Mouse (Mus musculus): ENCODE data around the gene Casp9.

Casp9 gene

DNA sequence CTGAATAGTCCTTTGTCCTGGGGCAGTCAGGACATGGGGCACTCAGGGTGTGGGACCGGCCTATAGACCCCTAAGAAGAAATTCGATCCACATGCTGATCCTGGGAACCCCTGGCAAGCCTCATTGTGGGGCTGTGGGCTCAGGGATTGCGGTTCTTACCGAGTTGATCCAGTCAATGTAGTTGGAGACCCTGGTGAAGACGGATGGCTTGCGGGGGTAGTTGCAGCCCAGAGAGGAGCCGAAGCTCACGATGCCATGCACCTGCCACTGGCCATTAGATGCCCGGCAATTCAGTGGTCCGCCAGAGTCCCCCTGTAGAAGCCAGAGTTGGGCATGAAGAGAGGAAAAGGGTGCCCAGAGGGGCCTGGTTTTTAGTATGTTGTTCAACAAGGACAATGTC lies 24.3 kb downstream of the Casp9 start:
- DNase-seq (ENCODE audit: low read depth, low spot score), result no peak

GRCm38 (mm10) chr4:141818861-141819260 lies 25.4 kb downstream of the Casp9 start:
- DNase-seq (ENCODE audit: low read depth, low spot score), result no peak

- no peak for DNase-seq (ENCODE audit: low read depth, low spot score)
Measured at GRCm38 (mm10) chr4:141819316-141819715, 25.9 kb downstream of the Casp9 start.

GRCm38 (mm10) chr4:141821178-141821577 lies 27.8 kb downstream of the Casp9 start:
- DNase-seq (ENCODE audit: low read depth, low spot score), result no peak

DNA sequence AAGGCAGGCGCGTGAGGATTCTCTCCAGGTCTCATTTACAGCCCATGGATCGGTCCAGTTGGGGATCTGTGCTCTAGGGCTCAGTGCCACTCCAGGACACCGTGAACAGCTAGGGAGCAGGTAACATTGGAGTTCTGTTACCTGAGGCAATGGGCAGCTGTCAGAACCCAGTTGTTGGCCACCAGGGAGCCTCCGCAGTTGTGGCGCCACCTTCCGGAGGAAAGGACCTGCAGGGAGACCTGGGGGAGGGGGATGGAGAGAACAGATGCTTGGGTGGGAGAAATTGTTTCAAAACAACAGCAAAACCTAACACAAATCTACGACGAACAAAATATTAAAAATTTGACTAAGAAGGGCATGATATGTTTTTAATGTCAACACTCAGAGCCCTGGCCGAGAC lies 28.7 kb downstream of the Casp9 start:
- DNase-seq (ENCODE audit: low read depth, low spot score), result no peak

DNA sequence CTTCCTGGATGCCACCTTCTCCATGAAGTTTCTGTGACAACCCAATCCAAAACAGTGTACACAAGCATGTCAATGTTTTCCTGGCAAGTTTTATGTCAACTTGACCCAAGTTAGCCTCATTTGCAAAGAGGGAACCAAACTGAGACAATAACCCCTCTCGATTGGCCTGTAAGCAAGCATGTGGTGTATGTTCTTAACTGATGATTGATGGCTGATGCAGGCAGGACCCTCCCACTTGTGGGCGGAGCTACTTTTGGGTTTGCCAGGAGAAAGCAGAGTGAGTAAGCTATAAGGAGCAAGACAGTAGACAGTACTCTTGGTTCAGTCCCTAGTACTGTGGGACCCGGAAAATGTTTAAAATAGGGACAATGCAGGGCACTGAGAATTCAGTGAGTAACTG lies 29.6 kb downstream of the Casp9 start:
- DNase-seq (ENCODE audit: low read depth, low spot score), result no peak

GRCm38 (mm10) chr4:141826060-141826459 lies 32.6 kb downstream of the Casp9 start, which contains the start of gene Cela2a:
Gene Cela2a (minus strand): TSS chr4:141826160.
- no peak for DNase-seq (ENCODE audit: low read depth, low spot score)

DNA sequence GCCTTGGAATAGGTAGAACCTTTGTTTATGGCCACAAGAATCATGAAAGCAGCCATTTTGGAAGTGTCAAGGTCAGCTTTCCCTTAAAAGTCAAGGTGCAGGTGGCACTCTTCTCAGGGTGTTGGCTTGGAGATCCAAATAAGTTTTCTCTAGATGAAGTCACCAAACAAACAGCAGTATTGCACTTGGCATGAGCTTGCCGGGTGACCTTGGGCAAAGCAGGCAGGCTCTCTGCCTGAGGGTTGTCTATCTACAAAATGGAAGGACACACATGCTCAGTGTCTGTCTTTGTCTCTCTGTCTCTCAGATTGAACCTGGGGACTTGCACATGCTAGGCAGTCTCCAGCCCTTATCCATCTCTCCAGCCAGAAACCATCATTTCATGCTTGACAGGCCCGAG lies 34.0 kb downstream of the Casp9 start:
- no peak for DNase-seq (ENCODE audit: low read depth, low spot score)

- no peak for DNase-seq (ENCODE audit: low read depth, low spot score)
Measured at GRCm38 (mm10) chr4:141828177-141828576, 34.8 kb downstream of the Casp9 start.

DNA sequence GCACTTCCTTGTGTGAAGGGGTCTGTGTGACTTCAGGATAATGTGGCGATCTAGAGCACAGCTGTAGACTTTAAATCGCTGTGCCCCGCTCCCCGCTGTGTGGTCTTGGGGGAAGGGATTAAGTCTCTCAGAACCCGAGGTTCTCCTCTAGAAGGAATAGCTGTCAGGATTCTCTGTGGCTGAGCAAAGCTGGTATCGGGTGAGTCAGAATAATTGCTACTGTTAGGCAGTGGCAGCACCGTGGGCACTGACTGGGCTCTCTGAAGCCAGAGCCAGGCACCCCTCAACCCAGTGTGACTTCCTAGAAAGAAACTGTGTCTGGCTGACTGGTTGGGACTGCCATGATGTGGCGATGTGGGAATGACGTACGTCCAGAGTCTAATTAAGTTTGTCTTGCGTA lies 37.0 kb downstream of the Casp9 start:
- DNase-seq (ENCODE audit: low read depth, low spot score), result no peak

DNA sequence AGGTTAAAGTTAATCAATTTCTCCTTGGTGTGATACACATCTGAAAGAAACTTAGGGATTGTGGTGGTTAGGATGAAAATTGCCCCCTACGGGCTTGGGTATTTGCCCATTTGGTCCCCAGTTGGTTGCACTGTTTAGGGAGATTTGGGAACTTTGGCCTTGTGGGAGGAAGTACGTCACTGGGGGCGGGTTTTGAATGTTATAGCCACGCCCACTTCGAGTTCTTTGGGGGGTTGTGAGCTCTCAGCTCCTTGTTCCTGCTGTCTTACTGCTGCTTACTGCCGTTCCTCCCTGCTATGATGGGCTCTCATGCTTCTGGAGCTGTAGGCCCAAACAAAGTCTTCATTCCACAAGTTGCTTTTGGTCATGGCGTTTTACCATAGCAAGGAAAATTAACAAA lies 37.9 kb downstream of the Casp9 start:
- DNase-seq (ENCODE audit: low read depth, low spot score), result no peak

DNA sequence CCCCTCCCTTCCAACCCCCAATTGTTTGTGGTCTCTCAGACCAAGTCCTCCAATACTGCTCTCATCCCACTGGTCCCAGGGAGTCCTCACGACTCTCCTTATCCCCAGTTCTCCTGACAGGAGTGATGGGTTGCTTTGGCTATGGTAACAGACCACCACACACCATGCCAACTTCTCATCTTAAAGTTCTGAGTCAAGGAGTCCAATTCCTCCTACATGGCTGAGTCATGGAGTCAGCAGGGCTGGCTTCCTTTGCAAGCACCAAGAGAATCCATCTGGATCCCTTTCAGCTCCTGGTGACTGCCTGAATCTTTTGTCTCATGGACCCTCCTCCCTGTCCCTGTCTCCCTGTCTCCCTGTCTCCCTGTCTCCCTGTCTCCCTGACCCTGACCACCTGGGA lies 40.5 kb downstream of the Casp9 start:
- DNase-seq (ENCODE audit: low read depth, low spot score), result no peak

GRCm38 (mm10) chr4:141834536-141835095 lies 41.2 kb downstream of the Casp9 start:
- DNase-seq (ENCODE audit: low read depth, low spot score), result no peak

DNA sequence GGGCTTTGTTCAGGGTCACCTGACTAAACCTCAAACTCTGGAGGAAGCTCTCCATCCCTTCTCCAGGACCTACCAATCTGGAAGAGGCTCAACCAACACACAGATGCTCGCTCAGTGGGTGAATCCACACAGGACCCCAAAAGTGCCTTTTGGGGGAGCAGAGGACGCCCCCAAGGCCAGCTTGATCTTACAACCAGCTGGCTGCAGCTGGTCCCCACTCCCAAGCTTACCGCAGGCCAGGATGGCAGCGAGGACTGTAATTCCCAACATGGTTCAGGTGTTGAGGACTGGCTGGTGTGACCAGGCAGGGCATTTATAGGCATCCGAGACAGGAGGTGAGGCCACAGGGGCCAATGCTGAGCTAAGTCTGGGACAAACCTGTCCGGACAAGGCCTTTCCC lies 52.6 kb downstream of the Casp9 start, which contains the start of gene Ctrc:
TSS of gene Ctrc (minus strand) at position 361 of the 400 bp plus-strand sequence.
- no peak for DNase-seq (ENCODE audit: low read depth, low spot score)

DNA sequence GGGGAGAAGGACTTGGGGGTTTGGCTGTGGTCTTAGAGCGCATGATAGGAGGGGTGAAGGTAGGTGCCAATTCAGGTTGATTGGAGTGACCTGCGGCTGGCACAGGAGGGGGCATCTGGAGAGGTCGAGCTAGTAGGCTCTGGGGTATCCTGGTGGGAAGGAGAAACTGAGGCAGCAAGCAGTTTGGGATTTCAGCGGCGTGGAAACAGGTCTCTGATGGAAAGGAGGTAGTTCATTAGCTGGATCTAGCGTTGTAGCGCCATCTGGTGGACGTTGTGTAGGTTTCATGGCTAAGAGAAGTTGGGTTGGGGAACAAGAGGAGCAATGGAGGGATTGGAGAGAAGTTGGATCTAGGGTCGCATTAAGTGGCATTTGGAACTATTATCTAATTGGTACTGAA lies 60.0 kb downstream of the Casp9 start:
- DNase-seq (ENCODE audit: low read depth, low spot score), result peak; percentile 71

DNA sequence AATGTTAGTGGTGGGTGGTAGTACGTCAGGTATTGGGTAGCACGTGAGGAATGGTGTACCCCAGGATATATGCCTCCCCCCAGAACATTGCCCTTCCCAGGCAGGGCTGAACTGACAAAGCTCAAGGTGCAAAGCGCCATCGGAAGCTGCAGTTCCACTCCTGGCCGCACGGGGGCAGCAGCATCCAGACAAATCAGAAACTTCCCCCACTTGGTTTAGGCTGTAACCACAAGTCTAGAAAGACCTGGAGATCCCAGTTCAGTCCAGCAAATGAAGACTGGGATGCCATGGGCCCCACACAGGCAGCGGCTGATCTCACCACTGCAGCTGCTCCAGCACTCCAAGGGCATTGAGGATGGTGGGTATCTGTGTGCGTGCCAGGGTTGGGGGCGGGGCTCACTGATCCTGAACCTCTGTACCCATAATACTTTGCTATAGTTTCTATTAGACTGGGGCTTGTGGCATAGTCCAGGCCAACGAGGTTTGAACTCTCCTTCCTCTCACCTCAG lies 64.1 kb downstream of the Casp9 start:
- DNase-seq (ENCODE audit: low read depth, low spot score), result peak; percentile 54

DNA sequence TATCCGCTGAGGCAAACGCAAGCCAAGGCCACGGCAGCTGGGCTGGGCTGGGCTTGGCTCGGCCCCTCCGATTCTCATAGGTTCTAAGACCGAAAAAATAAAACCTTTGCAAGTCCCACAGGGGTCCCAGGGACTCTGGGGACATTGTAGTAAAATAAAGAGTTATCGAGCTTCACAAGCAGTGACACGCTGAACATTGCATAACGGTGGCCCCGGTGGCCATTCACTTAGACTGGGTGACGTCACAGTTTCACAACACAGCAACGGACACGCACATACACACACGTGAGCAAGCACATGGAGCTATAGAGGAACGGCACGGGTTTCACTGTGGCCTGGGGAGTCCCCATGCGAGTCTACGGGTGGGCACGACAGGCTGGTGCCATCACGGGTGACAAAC lies 65.1 kb downstream of the Casp9 start:
- no peak for DNase-seq (ENCODE audit: low read depth, low spot score)

DNA sequence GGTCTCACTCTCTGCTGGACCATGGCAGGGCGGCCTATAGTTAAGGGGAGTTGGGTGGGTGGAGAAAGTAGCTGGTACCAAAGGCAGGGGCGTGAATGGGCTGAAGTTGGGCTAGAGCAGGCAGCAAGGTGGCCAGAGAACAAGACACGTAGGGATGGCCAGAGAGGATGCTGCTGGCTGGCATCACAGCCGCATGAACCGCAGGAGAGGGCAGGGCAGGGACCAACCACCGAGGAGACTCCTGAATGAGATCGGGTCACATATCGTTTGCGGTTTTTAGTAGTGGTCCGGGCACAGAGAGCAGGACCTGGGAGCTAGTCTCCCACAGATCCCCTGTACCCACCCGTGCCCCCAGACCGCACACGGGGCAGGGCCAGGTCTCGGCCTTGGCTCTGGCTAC lies 65.9 kb downstream of the Casp9 start:
- no peak for DNase-seq (ENCODE audit: low read depth, low spot score)

DNA sequence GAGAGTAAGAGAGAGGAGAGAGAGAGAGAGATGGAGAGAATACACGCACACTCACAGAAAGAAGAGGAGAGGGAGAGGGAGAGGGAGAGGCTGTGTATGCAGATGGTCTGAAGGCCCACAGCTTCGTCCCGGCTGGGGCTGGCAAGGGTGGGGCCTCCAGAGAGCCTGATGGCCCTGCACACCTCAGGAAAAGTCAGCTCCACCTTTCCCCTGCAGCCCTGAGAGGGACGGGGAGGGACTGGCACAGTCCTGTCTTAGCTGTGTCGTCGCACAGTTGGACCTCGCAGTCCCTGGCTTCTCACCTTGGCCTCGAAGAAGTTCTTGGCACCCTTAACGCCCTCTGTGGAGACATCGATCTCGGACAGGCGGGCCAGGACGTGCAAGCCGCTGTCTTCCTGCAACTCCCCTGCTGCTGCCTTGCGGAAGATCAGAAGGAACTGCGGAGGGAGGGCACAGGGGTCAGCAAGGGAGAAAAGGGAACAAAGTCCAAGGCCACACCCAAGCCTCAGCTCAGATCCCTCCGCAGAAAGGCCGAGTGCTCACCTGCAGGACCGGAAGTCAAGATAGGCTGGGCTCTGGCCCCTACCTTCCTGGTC lies 66.9 kb downstream of the Casp9 start:
- no peak for DNase-seq (ENCODE audit: low read depth, low spot score)

DNA sequence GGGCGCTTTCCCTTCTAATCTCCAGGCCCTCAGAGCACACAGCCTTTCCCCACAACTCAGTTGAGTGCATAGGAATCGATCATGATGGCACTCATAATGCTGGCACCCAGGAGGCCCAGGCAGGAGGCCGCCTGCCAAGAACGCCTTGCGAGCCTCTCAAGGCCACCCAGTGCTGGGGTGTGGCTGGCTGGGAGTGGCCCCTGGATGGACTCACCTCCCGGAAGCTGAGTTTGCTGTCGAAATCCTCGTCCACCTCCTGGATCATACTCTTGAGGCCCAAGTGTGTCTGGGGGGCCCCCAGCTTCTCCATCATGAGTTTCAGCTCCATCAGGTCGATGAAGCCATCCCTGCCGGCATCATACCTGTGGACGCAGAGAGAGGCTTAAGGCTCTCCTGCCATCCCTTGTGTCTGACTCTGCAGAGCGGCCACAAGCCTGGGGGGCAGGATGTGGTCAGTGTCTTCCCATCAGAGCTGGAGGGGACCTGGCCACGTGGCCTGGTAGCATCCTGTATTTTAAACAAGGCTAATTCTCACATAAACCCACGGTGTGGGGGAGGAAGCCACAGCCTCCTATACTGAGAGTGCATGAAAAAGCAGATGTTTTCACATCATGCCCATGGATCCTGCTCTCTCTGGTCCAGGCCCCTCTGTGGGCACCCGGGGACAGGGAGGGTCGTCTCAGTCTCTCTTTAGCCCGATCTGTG lies 68.3 kb downstream of the Casp9 start:
- no peak for DNase-seq (ENCODE audit: low read depth, low spot score)

- DNase-seq (ENCODE audit: low read depth, low spot score), result no peak
Measured at GRCm38 (mm10) chr4:141862867-141863266, 69.5 kb downstream of the Casp9 start.

GRCm38 (mm10) chr4:141863726-141864280 lies 70.4 kb downstream of the Casp9 start:
- no peak for DNase-seq (ENCODE audit: low read depth, low spot score)

DNA sequence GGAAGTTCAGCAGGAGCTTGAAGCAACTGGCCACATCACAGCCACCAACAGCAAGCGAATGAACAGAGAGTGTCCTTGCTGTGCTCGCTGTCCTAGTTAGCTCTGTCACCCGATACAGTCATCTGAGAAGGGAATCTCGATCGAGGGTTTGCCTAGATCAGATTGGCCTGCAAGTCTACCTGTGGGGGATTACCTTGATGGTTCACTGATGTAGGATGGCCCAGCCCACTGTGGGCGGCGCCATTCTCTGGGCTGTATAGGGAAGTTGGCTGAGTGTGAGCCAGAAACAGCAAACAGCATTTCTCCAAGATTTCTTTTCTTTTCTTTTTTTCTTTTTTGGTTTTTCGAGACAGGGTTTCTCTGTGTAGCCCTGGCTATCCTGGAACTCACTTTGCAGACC lies 71.1 kb downstream of the Casp9 start:
- DNase-seq (ENCODE audit: low read depth, low spot score), result no peak
